Mouse (Mus musculus) embryonic facial prominence, embryonic 13.5 days (tissue): ENCODE measurements around the gene Tmem202. TPM values are rescaled to one million over a fixed set of nuclear protein-coding genes. Genes with fewer than 3 reads are reported as not detected.

Experiments
- ATAC-seq: fragments of 200-750 bp; cut with Nextera tagmentation; 2 replicates; pipeline ENCODE4 v1.8.0; 2017; ENCODE audit warnings: low read depth; ENCODE audit not compliant: insufficient number of reproducible peaks, insufficient read depth, low FRiP score, low TSS enrichment
- H3K27ac ChIP-seq: fragments of 300-500 bp; sonication (generic); 2 replicates; pipeline ENCODE4 v1.5.1; 2015; ENCODE audit warnings: moderate library complexity, mild to moderate bottlenecking, inconsistent platforms
- H3K27me3 ChIP-seq: fragments of 300-500 bp; sonication (generic); 2 replicates; pipeline ENCODE4 v1.6.1; 2015; ENCODE audit warnings: mild to moderate bottlenecking, inconsistent platforms
- H3K36me3 ChIP-seq: fragments of 300-500 bp; sonication (generic); 2 replicates; pipeline ENCODE4 v1.6.1; 2015; ENCODE audit warnings: mild to moderate bottlenecking, inconsistent platforms
- H3K4me1 ChIP-seq: fragments of 300-500 bp; sonication (generic); 2 replicates; pipeline ENCODE4 v1.6.1; 2015; ENCODE audit warnings: inconsistent platforms
- H3K4me2 ChIP-seq: fragments of 300-500 bp; sonication (generic); 2 replicates; pipeline ENCODE4 v1.6.1; 2015; ENCODE audit warnings: moderate library complexity, mild to moderate bottlenecking, inconsistent platforms
- H3K4me3 ChIP-seq: fragments of 300-500 bp; sonication (generic); 2 replicates; pipeline ENCODE4 v1.5.1; 2015; ENCODE audit warnings: mild to moderate bottlenecking, inconsistent platforms
- H3K9ac ChIP-seq: fragments of 300-500 bp; sonication (generic); 2 replicates; pipeline ENCODE4 v1.6.1; 2015; ENCODE audit warnings: mild to moderate bottlenecking, inconsistent platforms
- H3K9me3 ChIP-seq: fragments of 300-500 bp; sonication (generic); 2 replicates; pipeline ENCODE4 v1.6.1; 2016; ENCODE audit warnings: inconsistent platforms
- WGBS: fragments of 180-500 bp; shearing (Covaris S2); methylation state at CpG from one replicate; pipeline ENCODE4 v1.1.7; 2015; ENCODE audit warnings: mixed read lengths; 5-methylcytosine and 5-hydroxymethylcytosine counted together
- polyA plus RNA-seq: library from polyadenylated mRNA; unstranded; fragments of >200 nt; fragmentation: Nextera tagmentation; extraction: Ambion mirVana; gene quantifications from 2 replicates; pipeline ENCODE4 v1.2.1, GENCODE M21; 2015

The Tmem202 gene
- polyA plus RNA-seq, 1 experiment from 2014 or later, result not detected

DNA sequence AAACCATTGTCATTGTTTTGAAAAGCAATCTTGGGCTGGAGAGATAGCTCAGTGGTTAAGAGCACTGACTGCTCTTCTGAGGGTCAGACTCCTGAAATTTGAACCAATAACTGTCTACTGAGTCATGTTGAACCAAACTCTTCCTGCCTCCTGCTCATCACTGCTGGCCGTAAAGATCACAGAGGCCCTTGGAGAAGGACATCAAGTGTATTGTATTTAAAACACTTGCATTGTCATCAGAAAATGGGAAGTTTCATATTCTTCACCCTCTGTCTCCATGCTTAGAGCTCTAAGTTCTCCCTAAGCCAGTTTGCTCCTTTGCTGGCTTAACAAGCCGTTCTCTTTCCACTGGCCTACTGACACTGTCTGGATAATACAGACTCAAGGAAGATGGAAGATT, 11.4 kb downstream of the Tmem202 start:
- Histone ChIP-seq H3K4me3 (no peak overlapping the region), H3K36me3 (no peaks in the 10 kb centered on the region), H3K9me3 (no peaks in the 10 kb centered on the region), H3K27ac (no peak overlapping the region), H3K4me1 (no peaks in the 10 kb centered on the region), H3K9ac (no peak overlapping the region), H3K27me3 (no peaks in the 10 kb centered on the region), H3K4me2 (no peak overlapping the region)
- ATAC-seq, result no peak
- WGBS, result 79% methylated on average over 2 of the region's 2 CpGs

DNA sequence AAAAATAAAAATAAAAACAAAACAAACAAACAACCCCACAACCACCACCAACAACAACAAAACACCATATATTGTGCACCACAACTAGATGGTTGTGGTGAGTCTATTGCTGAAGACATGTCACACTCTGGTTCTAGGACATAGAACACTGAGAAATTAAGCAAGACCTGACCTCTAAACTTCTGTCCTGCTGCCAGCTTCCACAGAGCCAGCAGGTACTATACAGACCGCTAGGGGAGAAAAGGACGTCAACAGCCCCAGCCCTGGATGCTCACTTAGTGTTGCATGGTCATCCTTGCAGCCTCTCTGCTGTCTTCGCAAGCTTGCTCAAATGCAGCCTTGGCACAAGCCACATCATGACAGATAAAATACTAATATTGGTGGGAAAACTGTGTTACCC, 12.1 kb downstream of the Tmem202 start:
- 88% methylated on average over 3 of the region's 3 CpGs for WGBS
- H3K4me2 ChIP-seq, result no peak overlapping the region
- H3K9ac ChIP-seq, result no peak overlapping the region
- H3K27ac ChIP-seq, result no peak overlapping the region
- no peaks in the 10 kb centered on the region for H3K4me1 ChIP-seq
- no peaks in the 10 kb centered on the region for H3K9me3 ChIP-seq
- no peak for ATAC-seq
- H3K4me3 ChIP-seq, result no peak overlapping the region
- no peaks in the 10 kb centered on the region for H3K36me3 ChIP-seq
- no peaks in the 10 kb centered on the region for H3K27me3 ChIP-seq

DNA sequence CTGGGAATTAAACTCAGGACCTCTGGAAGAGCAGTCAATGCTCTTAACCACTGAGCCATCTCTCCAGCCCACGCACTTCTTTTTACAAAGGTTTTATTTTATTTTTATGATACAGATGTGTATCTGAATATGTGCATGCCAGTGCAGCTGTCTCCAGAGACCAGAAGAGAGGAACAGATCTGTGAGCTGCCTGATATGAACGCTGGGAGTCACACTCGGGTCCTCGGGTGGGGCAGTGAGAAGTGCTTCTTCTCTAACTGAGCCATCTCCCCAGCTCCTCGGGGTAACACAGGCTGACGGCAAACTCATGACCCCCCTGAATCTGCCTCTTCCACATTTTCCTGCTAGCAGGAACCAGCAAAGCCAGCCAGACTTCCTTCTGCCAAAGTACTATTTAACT, 12.9 kb downstream of the Tmem202 start:
- no peak overlapping the region for H3K4me2 ChIP-seq
- no peak overlapping the region for H3K4me3 ChIP-seq
- H3K4me1 ChIP-seq, result no peaks in the 10 kb centered on the region
- 87% methylated on average over 6 of the region's 6 CpGs for WGBS
- no peaks in the 10 kb centered on the region for H3K27me3 ChIP-seq
- H3K36me3 ChIP-seq, result no peaks in the 10 kb centered on the region
- no peak for ATAC-seq
- no peak overlapping the region for H3K27ac ChIP-seq
- H3K9me3 ChIP-seq, result no peaks in the 10 kb centered on the region
- no peak overlapping the region for H3K9ac ChIP-seq

DNA sequence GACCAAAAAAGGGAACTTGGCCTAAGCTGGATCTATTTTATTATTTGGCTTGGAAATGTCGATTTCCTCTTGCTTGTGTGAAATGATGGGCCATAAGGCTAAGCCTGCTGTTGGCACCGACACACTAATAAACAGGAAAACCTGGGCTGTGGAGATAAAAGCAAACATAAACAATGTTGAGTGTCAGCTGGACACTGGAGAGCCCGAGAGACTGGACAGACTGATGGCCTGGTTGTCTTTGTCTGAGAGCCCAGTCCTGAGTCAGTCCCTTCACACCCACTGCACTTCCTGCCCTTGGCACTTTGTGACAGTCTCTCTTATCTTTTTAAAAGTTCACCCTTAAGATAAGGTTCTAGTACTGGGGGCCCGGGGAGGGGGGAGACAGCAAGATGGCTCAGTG, 16.7 kb downstream of the Tmem202 start:
- Histone ChIP-seq H3K27ac (no peak overlapping the region), H3K4me2 (no peak overlapping the region), H3K9ac (no peak overlapping the region), H3K4me1 (no peaks in the 10 kb centered on the region), H3K36me3 (no peaks in the 10 kb centered on the region), H3K4me3 (no peak overlapping the region), H3K27me3 (no peaks in the 10 kb centered on the region), H3K9me3 (no peaks in the 10 kb centered on the region)
- no peak for ATAC-seq
- WGBS, result 72% methylated on average over 4 of the region's 4 CpGs

DNA sequence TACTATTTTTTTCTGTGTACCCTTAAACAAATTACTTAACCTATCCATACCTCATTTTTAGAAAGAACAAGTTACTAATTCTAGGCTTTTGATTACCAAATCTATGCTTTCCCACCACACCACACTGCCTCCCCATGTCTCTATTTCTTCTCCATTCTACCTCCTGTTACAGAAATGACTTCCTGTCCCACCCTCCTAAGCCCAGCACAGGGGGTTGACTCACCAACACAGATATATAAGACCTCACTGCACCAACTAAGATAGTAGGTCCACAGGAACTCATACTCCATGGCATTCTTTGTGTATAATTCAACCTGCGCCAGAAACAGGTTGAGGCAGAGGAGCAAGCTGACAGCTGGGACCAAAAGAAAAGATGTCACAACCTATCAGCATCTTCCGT, 20.3 kb downstream of the Tmem202 start:
- Histone ChIP-seq H3K4me1 (peaks cover 7% of the 10 kb centered on the region; the same call in 1 of the 2 replicates), H3K9me3 (no peaks in the 10 kb centered on the region), H3K9ac (no peak overlapping the region), H3K4me3 (no peak overlapping the region), H3K4me2 (no peak overlapping the region), H3K27me3 (no peaks in the 10 kb centered on the region), H3K27ac (no peak overlapping the region), H3K36me3 (no peaks in the 10 kb centered on the region)
- no peak for ATAC-seq
- 80% methylated on average over 2 of the region's 2 CpGs for WGBS

DNA sequence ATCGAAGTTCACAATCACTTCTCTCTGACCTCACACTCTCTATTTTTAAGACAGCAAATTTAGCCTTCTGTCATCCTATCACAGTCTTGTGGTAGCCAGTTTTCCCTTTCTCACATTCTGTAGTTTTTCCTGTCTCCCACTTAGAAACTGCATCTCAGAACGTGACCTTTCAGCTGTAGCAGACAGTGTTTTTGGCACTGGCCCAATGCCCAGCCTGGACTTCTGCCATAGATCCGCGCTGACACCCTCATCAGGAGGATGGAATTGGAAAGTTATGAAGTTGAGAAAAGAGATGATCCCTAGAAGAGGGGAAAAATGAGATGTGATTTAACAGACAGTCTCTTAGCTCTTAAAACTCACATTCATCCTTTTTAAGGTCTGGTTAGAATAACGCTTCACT, 20.7 kb downstream of the Tmem202 start:
- Histone ChIP-seq H3K9ac (no peak overlapping the region), H3K9me3 (no peaks in the 10 kb centered on the region), H3K4me1 (peaks cover 7% of the 10 kb centered on the region; the same call in 1 of the 2 replicates), H3K4me3 (no peak overlapping the region), H3K27ac (no peak overlapping the region), H3K27me3 (no peaks in the 10 kb centered on the region), H3K36me3 (no peaks in the 10 kb centered on the region), H3K4me2 (no peak overlapping the region)
- 82% methylated on average over 5 of the region's 5 CpGs for WGBS
- no peak for ATAC-seq

DNA sequence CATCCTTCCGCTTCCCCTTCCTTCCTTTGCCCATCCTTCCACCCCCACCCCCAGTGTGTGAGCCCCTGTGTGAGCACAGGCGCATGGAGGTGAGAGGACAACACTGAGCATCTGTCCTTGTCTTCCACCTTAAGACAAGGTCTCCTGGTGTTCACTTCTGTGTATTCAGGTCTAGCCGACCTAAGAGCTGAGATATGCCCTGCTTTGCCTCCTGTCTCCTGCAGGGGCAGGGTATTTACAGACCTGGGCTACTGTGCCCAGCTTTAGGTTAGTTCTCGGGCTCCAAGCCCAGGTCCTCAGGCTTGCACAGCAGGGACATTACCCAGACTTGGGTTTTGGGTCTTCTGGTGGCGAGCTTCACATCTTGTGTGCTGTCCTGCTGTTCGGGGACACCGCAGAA, 22.5 kb downstream of the Tmem202 start:
- Histone ChIP-seq H3K9ac (no peak overlapping the region), H3K4me1 (peaks cover 7% of the 10 kb centered on the region; the same call in 1 of the 2 replicates), H3K9me3 (no peaks in the 10 kb centered on the region), H3K27me3 (no peaks in the 10 kb centered on the region), H3K4me3 (no peak overlapping the region), H3K36me3 (no peaks in the 10 kb centered on the region), H3K27ac (no peak overlapping the region), H3K4me2 (no peak overlapping the region)
- WGBS, result 57% methylated on average over 7 of the region's 7 CpGs
- no peak for ATAC-seq

DNA sequence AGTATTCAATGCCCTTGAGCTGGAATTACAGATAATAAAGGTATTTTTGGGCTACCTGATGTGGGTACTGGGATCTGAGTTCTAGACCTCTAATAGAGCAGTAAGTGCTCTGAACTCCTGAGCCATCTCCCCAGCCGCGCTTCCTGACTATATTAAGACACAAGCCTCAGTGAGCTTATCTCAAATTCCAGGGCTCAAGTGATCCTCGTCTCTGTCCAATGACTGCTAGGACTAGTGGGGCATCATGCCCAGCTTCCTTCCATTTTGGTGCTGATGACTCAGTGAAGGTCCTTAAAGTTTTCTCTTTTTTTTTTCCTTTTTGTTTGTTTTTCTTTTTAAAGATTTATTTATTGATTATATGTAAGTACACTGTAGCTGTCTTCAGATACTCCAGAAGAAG, 24.6 kb downstream of the Tmem202 start:
- peaks cover 7% of the 10 kb centered on the region; the same call in 1 of the 2 replicates for H3K4me1 ChIP-seq
- no peak for ATAC-seq
- no peaks in the 10 kb centered on the region for H3K9me3 ChIP-seq
- H3K27me3 ChIP-seq, result no peaks in the 10 kb centered on the region
- 60% methylated on average over 3 of the region's 3 CpGs for WGBS
- H3K36me3 ChIP-seq, result no peaks in the 10 kb centered on the region
- H3K9ac ChIP-seq, result no peak overlapping the region
- no peak overlapping the region for H3K4me3 ChIP-seq
- no peak overlapping the region for H3K4me2 ChIP-seq
- no peak overlapping the region for H3K27ac ChIP-seq

DNA sequence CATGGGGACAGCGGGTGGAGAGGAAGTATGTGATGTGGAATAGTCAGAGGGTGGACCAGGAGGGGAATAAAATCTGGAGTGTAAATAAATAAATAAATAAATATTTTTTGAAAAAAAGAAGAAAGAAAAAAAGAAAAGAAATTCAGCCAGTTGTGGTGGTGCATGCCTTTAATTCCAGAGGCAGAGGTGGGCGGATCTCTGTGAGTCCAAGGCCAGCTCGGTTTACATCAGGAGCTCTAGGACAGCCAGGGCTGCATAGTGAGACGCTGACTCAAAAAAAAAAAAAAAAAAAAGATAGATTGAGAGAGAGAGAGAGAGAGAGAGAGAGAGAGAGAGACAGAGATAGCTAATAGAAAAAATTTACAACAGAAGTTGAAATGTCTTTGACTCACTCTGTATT, 27.3 kb downstream of the Tmem202 start:
- Histone ChIP-seq H3K36me3 (no peaks in the 10 kb centered on the region), H3K27me3 (no peaks in the 10 kb centered on the region), H3K4me3 (no peak overlapping the region), H3K4me2 (no peak overlapping the region), H3K27ac (no peak overlapping the region), H3K4me1 (peaks cover 5% of the 10 kb centered on the region; the same call in 1 of the 2 replicates), H3K9ac (no peak overlapping the region), H3K9me3 (no peaks in the 10 kb centered on the region)
- no peak for ATAC-seq
- WGBS, result 37% methylated on average over 4 of the region's 4 CpGs

DNA sequence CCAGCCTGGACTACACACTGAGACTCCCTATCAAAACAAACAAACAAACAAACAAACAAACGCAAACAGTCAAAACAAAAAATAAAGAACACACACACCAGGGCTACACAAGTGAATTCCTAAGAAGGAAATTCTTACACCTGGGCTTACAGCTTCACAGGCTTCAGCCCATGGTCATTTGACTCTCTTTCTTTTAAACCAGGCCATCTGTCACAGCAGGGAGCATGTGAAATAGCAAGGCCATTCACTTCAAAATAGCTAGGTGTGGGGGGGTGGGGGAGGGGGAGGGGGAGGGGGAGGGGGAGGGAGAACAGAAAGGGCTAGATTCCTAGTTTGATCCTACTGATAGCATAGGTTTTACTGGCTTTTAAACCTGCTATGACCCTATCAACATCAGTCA, 31.5 kb downstream of the Tmem202 start:
- no peak for ATAC-seq
- Histone ChIP-seq H3K9me3 (no peaks in the 10 kb centered on the region), H3K4me1 (no peaks in the 10 kb centered on the region), H3K9ac (no peak overlapping the region), H3K4me3 (no peak overlapping the region), H3K27ac (no peak overlapping the region), H3K36me3 (no peaks in the 10 kb centered on the region), H3K27me3 (no peaks in the 10 kb centered on the region), H3K4me2 (no peak overlapping the region)
- 64% methylated on average over 1 of the region's 1 CpGs for WGBS

DNA sequence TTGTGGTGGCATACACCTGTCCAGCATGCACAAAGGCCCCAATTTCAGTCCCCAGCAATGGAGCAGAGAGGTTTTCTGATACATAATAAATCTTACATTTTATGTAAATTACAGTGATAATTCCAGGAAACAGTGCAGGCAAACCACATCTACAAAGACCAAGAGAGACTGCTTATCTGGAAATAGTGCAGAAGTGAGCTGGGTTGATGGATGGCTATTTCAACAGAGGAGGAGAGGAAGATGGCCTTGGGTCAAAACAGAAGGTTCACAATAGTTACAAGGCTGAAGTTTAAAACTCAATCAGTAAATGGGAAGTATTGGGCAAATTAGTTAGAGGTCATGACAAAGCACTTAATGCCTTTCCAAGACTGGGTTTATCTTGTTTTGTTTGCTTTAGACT, 52.3 kb downstream of the Tmem202 start:
- peak overlapping the region; percentile 99 for H3K4me3 ChIP-seq
- H3K27ac ChIP-seq, result peak overlapping the region; percentile 99; the same call in 1 of the 2 replicates
- H3K9ac ChIP-seq, result peak overlapping the region; percentile 100

DNA sequence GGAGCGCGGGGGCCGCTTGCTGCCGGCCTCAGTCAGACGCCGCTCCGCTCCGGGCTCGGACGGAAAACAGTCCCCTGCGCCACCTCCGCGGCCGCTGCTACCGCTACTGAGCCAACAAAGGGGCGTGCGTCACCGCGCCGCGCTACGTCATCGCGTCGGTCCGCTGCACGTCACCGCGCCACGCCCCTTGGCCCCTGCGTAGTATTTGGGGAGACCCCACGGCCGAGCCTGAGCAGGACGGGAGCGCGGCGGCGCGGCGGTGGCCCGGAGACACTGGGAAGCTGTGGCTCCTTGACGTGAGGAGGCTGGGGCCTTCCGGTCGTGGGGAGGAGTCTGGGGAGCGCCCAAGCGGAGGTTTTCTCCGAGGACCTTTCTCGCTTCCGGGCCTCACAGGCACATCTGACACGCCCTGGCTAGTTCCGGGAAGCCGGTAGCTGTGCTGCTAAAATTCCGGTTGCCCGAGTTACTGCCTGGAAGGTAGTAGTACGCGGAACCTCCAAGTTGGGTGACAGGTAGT, 53.0 kb downstream of the Tmem202 start, which contains the start of gene Arih1:
Gene Arih1 (minus strand): TSS at position 70 of the 517 bp plus-strand sequence.
- Histone ChIP-seq H3K27me3 (no peaks in the 10 kb centered on the region), H3K36me3 (no peaks in the 10 kb centered on the region), H3K27ac (peak within 1 kb of the TSS; percentile 99), H3K4me3 (peak within 1 kb of the TSS; percentile 99), H3K9ac (peak within 1 kb of the TSS; percentile 100), H3K9me3 (no peaks in the 10 kb centered on the region), H3K4me1 (peaks cover 9% of the 10 kb centered on the region), H3K4me2 (peak within 1 kb of the TSS; percentile 88)
- ATAC-seq, result peak; percentile 98
- under 1% methylated on average over 55 of the region's 56 CpGs for whole genome bisulfite sequencing

More for the DNA sequence above, 52.3 kb downstream of the Tmem202 start:
- Histone ChIP-seq H3K4me2 (peak overlapping the region; percentile 88), H3K4me1 (peaks cover 8% of the 10 kb centered on the region), H3K9me3 (no peaks in the 10 kb centered on the region), H3K27me3 (no peaks in the 10 kb centered on the region), H3K36me3 (no peaks in the 10 kb centered on the region)
- no peak for ATAC-seq
